10 mouse cellular contexts compared by ENCODE assay signal in the genomic region with DNA sequence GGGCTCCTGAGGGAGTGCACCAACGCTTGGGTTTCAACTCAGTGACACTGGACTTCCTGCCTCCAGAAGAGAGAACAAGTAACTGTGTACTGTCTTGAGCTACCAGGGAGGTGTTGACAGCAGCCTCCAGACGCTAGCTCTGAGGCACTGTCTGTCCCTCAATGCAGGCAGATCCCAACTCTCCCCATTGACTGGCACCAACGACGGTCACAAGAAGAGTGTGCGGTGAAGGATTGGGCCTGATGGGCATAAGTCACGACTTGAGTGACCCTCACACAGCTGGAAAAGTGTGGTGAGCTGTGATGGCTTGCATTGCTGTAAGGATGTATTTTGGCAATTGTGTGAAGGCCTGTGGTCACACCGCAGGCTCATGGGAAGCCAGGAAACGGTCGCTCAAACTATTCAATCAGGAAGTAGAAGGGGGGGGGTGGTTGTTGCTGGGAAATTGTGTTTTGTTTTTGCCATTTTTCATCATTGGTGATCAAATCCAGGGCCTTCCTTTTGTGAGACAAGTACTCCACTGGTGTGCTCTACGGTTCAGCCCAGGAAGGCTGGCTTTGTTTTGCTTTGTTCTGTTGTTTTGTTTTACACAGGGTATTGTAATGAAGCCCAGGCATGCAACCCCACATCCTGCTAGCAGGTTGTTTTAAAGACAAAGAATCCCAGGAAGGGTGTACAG. TPM values are rescaled to one million over a fixed set of nuclear protein-coding genes. Genes with fewer than 3 reads are reported as not detected.
DNase-seq lines count a peak whose midpoint lies in the region; ATAC-seq and TF ChIP-seq lines count a peak whose summit lies in the region.
"Had no signal": no experiment of that assay in that cellular context is flagged by ENCODE, and none has a peak within 500 bp of the region (broad histone marks: within the 10 kb centered on the region; RNA-seq: fewer than 3 reads in every experiment).

No protein-coding gene starts in this region.

- H3K9me3 ChIP-seq in neural tube, embryonic 12.5 days = no peaks in the 10 kb centered on the region
- no peaks in the 10 kb centered on the region for H3K9me3 ChIP-seq in neural tube, embryonic 15.5 days (replicated peaks)
- H3K9me3 ChIP-seq in liver, embryonic 12.5 days (replicated peaks) = no peaks in the 10 kb centered on the region
- H3K9me3 ChIP-seq: embryonic facial prominence, embryonic 15.5 days; intestine, embryonic 15.5 days; midbrain, embryonic 12.5 days had no signal

- H3K4me2 ChIP-seq in neural tube, embryonic 12.5 days (replicated peaks) = no peak overlapping the region
- no peak overlapping the region for H3K4me2 ChIP-seq in neural tube, embryonic 15.5 days
- no peak overlapping the region for H3K4me2 ChIP-seq in liver, embryonic 12.5 days
- H3K4me2 ChIP-seq: embryonic facial prominence, embryonic 15.5 days; intestine, embryonic 15.5 days; midbrain, embryonic 12.5 days had no signal

- 68% methylated on average over 10 of the region's 10 CpGs for WGBS in neural tube, embryonic 12.5 days
- 61% methylated on average over 10 of the region's 10 CpGs for WGBS in neural tube, embryonic 15.5 days
- 29% methylated on average over 10 of the region's 10 CpGs for WGBS in liver, embryonic 12.5 days (ENCODE audit: insufficient replicate concordance)

- TF ChIP-seq POLR2A in cortical plate, adult 2 months (IDR thresholded peaks at IDR 0.05; ENCODE audit: extremely low read depth, insufficient read depth, low read length) = no peak

- no peaks in the 10 kb centered on the region for H3K4me1 ChIP-seq in neural tube, embryonic 12.5 days
- no peaks in the 10 kb centered on the region for H3K4me1 ChIP-seq in neural tube, embryonic 15.5 days
- no peaks in the 10 kb centered on the region for H3K4me1 ChIP-seq in cortical plate, adult 2 months (ENCODE audit: control insufficient read depth, insufficient read depth, low read length)
- H3K4me1 ChIP-seq in liver, embryonic 12.5 days = peaks cover 23% of the 10 kb centered on the region
- H3K4me1 ChIP-seq: embryonic facial prominence, embryonic 15.5 days; intestine, embryonic 15.5 days; midbrain, embryonic 12.5 days had no signal

- no peak overlapping the region for H3K27ac ChIP-seq in neural tube, embryonic 12.5 days
- no peak overlapping the region for H3K27ac ChIP-seq in neural tube, embryonic 15.5 days (replicated peaks)
- peak overlapping the region; percentile 72 for H3K27ac ChIP-seq in cortical plate, adult 2 months (ENCODE audit: insufficient read depth, low read length)
- H3K27ac ChIP-seq in liver, embryonic 12.5 days = peak overlapping the region; percentile 50; the same call in 1 of the 2 replicates
- H3K27ac ChIP-seq: embryonic facial prominence, embryonic 15.5 days; intestine, embryonic 15.5 days; midbrain, embryonic 12.5 days had no signal

- H3K36me3 ChIP-seq in neural tube, embryonic 12.5 days = no peaks in the 10 kb centered on the region
- H3K36me3 ChIP-seq in neural tube, embryonic 15.5 days = no peaks in the 10 kb centered on the region
- H3K36me3 ChIP-seq in liver, embryonic 12.5 days = no peaks in the 10 kb centered on the region
- H3K36me3 ChIP-seq: embryonic facial prominence, embryonic 15.5 days; intestine, embryonic 15.5 days; midbrain, embryonic 12.5 days had no signal

- peak; percentile 21; the same call in 1 of the 2 replicates for ATAC-seq in neural tube, embryonic 12.5 days (ENCODE audit: low FRiP score, low read depth)
- ATAC-seq in neural tube, embryonic 15.5 days (ENCODE audit: low FRiP score) = no peak
- no peak for ATAC-seq in liver, embryonic 12.5 days
- ATAC-seq: intestine, embryonic 15.5 days had no signal

- H3K9ac ChIP-seq in neural tube, embryonic 12.5 days = no peak overlapping the region
- H3K9ac ChIP-seq in neural tube, embryonic 15.5 days (replicated peaks) = no peak overlapping the region
- no peak overlapping the region for H3K9ac ChIP-seq in liver, embryonic 12.5 days
- H3K9ac ChIP-seq: embryonic facial prominence, embryonic 15.5 days; intestine, embryonic 15.5 days; midbrain, embryonic 12.5 days had no signal

- DNase-seq in spleen, postnatal 14 days (ENCODE audit: low spot score in 2 of 2) = no peak
- DNase-seq in cerebellum, adult 9-10 months = no peak
- DNase-seq in right cerebral cortex, postnatal 4 days = no peak

- TF ChIP-seq CTCF in cortical plate, adult 2 months (IDR thresholded peaks at IDR 0.05; ENCODE audit: extremely low read depth, insufficient read depth, low read length) = no peak

- no peaks in the 10 kb centered on the region for H3K27me3 ChIP-seq in neural tube, embryonic 12.5 days (replicated peaks)
- H3K27me3 ChIP-seq in neural tube, embryonic 15.5 days (replicated peaks) = no peaks in the 10 kb centered on the region
- H3K27me3 ChIP-seq in liver, embryonic 12.5 days (replicated peaks) = peaks cover 5% of the 10 kb centered on the region; the same call in 1 of the 2 replicates
- H3K27me3 ChIP-seq: embryonic facial prominence, embryonic 15.5 days; intestine, embryonic 15.5 days; midbrain, embryonic 12.5 days had no signal

- no peak overlapping the region for H3K4me3 ChIP-seq in neural tube, embryonic 12.5 days
- no peak overlapping the region for H3K4me3 ChIP-seq in neural tube, embryonic 15.5 days (replicated peaks)
- no peak overlapping the region for H3K4me3 ChIP-seq in cortical plate, adult 2 months (ENCODE audit: insufficient read depth, low read length)
- H3K4me3 ChIP-seq in liver, embryonic 12.5 days = no peak overlapping the region
- H3K4me3 ChIP-seq: embryonic facial prominence, embryonic 15.5 days; intestine, embryonic 15.5 days; midbrain, embryonic 12.5 days had no signal

RNA-seq across cellular contexts. Expression of a gene that starts 4.5 kb away (rescaled TPM):
- not detected in 2 replicates for polyA plus RNA-seq in neural tube, embryonic 12.5 days (2016; fragmentation: Nextera tagmentation; extraction: Ambion mirVana)
- polyA plus RNA-seq in neural tube, embryonic 15.5 days (2015; fragmentation: Nextera tagmentation; extraction: Ambion mirVana) = not detected in 2 replicates
- 0.55 TPM in 1 of 2 replicates, not detected in the other for polyA plus RNA-seq in cortical plate, adult 2 months (2012; rRNA removed)
- not detected in 2 replicates for polyA plus RNA-seq in liver, embryonic 12.5 days (2016; fragmentation: Nextera tagmentation; extraction: Ambion mirVana)
- polyA plus RNA-seq: embryonic facial prominence, embryonic 15.5 days; intestine, embryonic 15.5 days; midbrain, embryonic 12.5 days had no signal

RNA-seq across cellular contexts. Expression of a gene that starts 49.9 kb away (rescaled TPM):
- polyA plus RNA-seq in neural tube, embryonic 12.5 days (2016; fragmentation: Nextera tagmentation; extraction: Ambion mirVana) = 2.4 and 2.8 TPM in 2 replicates
- 1.7 and 2.1 TPM in 2 replicates for polyA plus RNA-seq in neural tube, embryonic 15.5 days (2015; fragmentation: Nextera tagmentation; extraction: Ambion mirVana)
- 1.9 and 2.1 TPM in 2 replicates for polyA plus RNA-seq in cortical plate, adult 2 months (2012; rRNA removed)
- 4.7 and 4.8 TPM in 2 replicates for polyA plus RNA-seq in liver, embryonic 12.5 days (2016; fragmentation: Nextera tagmentation; extraction: Ambion mirVana)

RNA-seq across cellular contexts. Expression of a gene that starts 53.6 kb away (rescaled TPM):
- 81.5 and 82.9 TPM in 2 replicates for polyA plus RNA-seq in neural tube, embryonic 12.5 days (2016; fragmentation: Nextera tagmentation; extraction: Ambion mirVana)
- 31.2 and 34.6 TPM in 2 replicates for polyA plus RNA-seq in neural tube, embryonic 15.5 days (2015; fragmentation: Nextera tagmentation; extraction: Ambion mirVana)
- 24.4 and 27.4 TPM in 2 replicates for polyA plus RNA-seq in cortical plate, adult 2 months (2012; rRNA removed)
- 40.2 and 44.7 TPM in 2 replicates for polyA plus RNA-seq in liver, embryonic 12.5 days (2016; fragmentation: Nextera tagmentation; extraction: Ambion mirVana)

Comparison
In these comparisons a context has a peak if more than half of its experiments do, and no peak if none do; other contexts are left out.
1. H3K27ac ChIP-seq: peak in cortical plate, adult 2 months (single experiment) and liver, embryonic 12.5 days (single experiment); none in neural tube, embryonic 12.5 days (single experiment) and neural tube, embryonic 15.5 days (single experiment).